9 mouse cellular contexts compared by ENCODE assay signal in the genomic region with DNA sequence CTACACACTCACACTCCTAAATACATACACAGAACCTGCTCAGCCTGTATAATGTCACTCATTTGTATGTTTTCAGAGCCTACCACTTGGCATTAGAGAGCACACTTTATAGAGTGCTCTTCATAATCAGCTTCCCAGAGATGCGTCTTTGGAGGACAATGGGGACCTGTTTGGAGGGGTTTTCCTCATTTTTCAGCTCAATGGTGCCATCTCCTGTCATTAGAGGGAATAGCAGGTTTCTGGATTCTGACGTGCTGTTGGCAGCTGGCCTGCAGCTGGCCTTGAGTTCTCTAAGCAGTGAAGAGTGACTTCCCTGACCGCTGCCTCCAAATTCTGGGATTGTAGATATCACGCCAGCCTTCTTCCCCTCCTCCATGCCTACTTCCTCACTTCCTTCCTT. TPM values are rescaled to one million over a fixed set of nuclear protein-coding genes. Genes with fewer than 3 reads are reported as not detected.
DNase-seq lines count a peak whose midpoint lies in the region; ATAC-seq and TF ChIP-seq lines count a peak whose summit lies in the region.
"Had no signal": no experiment of that assay in that cellular context is flagged by ENCODE, and none has a peak within 500 bp of the region (broad histone marks: within the 10 kb centered on the region; RNA-seq: fewer than 3 reads in every experiment).

No protein-coding gene starts in this region.

- H3K9ac ChIP-seq in embryonic facial prominence, embryonic 14.5 days (ENCODE audit: low read depth, low read length): no peak overlapping the region
- no peak overlapping the region for H3K9ac ChIP-seq in heart, postnatal 0 days (replicated peaks; ENCODE audit: low read depth, low read length)

- no peaks in the 10 kb centered on the region for H3K36me3 ChIP-seq in embryonic facial prominence, embryonic 14.5 days (ENCODE audit: control insufficient read depth, insufficient read depth, low read length)
- no peaks in the 10 kb centered on the region for H3K36me3 ChIP-seq in heart, postnatal 0 days (replicated peaks; ENCODE audit: control insufficient read depth, insufficient read depth, low read length)

- WGBS in embryonic facial prominence, embryonic 14.5 days: 8% methylated on average over 4 of the region's 4 CpGs
- 3% methylated on average over 4 of the region's 4 CpGs for WGBS in heart, postnatal 0 days
- WGBS in lung, adult 2 months: 3% methylated on average over 4 of the region's 4 CpGs
- 3% methylated on average over 4 of the region's 4 CpGs for WGBS in olfactory bulb, adult 2 months

- no peak overlapping the region for H3K4me2 ChIP-seq in embryonic facial prominence, embryonic 14.5 days (ENCODE audit: low read depth, low read length)
- H3K4me2 ChIP-seq in heart, postnatal 0 days (ENCODE audit: low read depth, low read length): no peak overlapping the region

- no peak for TF ChIP-seq EP300 in heart, postnatal 0 days (IDR thresholded peaks at IDR 0.05; ENCODE audit: low read depth)

- DNase-seq in ES-CJ7 (ENCODE audit: low read depth, low spot score): peak; percentile 61
- DNase-seq in adrenal gland, postnatal 25 days: peak; percentile 77
- DNase-seq in embryonic facial prominence, embryonic 14.5 days (ENCODE audit: low spot score): peak; percentile 88
- peak; percentile 83 for DNase-seq in heart, postnatal 0 days (ENCODE audit: low spot score)
- peak; percentile 72 to 82 for DNase-seq in kidney, postnatal 4 days
- DNase-seq in lung, adult 2 months: peak; percentile 69
- peak; percentile 48 to 69 for DNase-seq in urinary bladder, postnatal 36 days (ENCODE audit: low spot score in 2 of 2)

- no peaks in the 10 kb centered on the region for H3K9me3 ChIP-seq in embryonic facial prominence, embryonic 14.5 days (ENCODE audit: control insufficient read depth, low read length)
- H3K9me3 ChIP-seq in heart, postnatal 0 days (replicated peaks; ENCODE audit: control insufficient read depth, low read length): no peaks in the 10 kb centered on the region
- H3K9me3 ChIP-seq: megakaryocyte, embryonic 14.5 days had no signal

- no peaks in the 10 kb centered on the region for H3K4me1 ChIP-seq in embryonic facial prominence, embryonic 14.5 days (ENCODE audit: control insufficient read depth, insufficient read depth, low read length)
- no peaks in the 10 kb centered on the region for H3K4me1 ChIP-seq in heart, postnatal 0 days (ENCODE audit: control insufficient read depth, insufficient read depth)
- H3K4me1 ChIP-seq in lung, adult 2 months (ENCODE audit: control insufficient read depth, insufficient read depth, low read length): no peaks in the 10 kb centered on the region; the same call in 1 of the 2 replicates
- no peaks in the 10 kb centered on the region for H3K4me1 ChIP-seq in olfactory bulb, adult 2 months (ENCODE audit: control insufficient read depth, insufficient read depth, low read length)

- ATAC-seq in embryonic facial prominence, embryonic 14.5 days (ENCODE audit: low read depth): peak; percentile 84
- peak; percentile 72 for ATAC-seq in heart, postnatal 0 days (ENCODE audit: insufficient read depth, low read depth)

- no peak overlapping the region for H3K27ac ChIP-seq in embryonic facial prominence, embryonic 14.5 days (replicated peaks; ENCODE audit: low read depth, low read length)
- H3K27ac ChIP-seq in heart, postnatal 0 days (ENCODE audit: low read depth): peak overlapping the region; percentile 39
- no peak overlapping the region for H3K27ac ChIP-seq in olfactory bulb, adult 2 months (ENCODE audit: insufficient read depth, low read depth, low read length)

- peak; percentile 92 for TF ChIP-seq CTCF in heart, postnatal 0 days (IDR thresholded peaks at IDR 0.05; ENCODE audit: low read depth)
- peak; percentile 68 for TF ChIP-seq CTCF in lung, adult 2 months (IDR thresholded peaks at IDR 0.05; ENCODE audit: insufficient read depth, low read length)
- TF ChIP-seq CTCF in olfactory bulb, adult 2 months (IDR thresholded peaks at IDR 0.05; ENCODE audit: insufficient read depth, low read depth, low read length): peak; percentile 49

- H3K4me3 ChIP-seq in embryonic facial prominence, embryonic 14.5 days (ENCODE audit: low read depth, low read length): no peak overlapping the region
- no peak overlapping the region for H3K4me3 ChIP-seq in heart, postnatal 0 days (ENCODE audit: low read depth, low read length)
- H3K4me3 ChIP-seq in lung, adult 2 months (replicated peaks; ENCODE audit: extremely low read depth, low read depth, low read length): no peak overlapping the region
- no peak overlapping the region for H3K4me3 ChIP-seq in olfactory bulb, adult 2 months (ENCODE audit: insufficient read depth, low read depth, low read length)
- H3K4me3 ChIP-seq: megakaryocyte, embryonic 14.5 days had no signal

- H3K27me3 ChIP-seq in embryonic facial prominence, embryonic 14.5 days (replicated peaks; ENCODE audit: control insufficient read depth, insufficient read depth, low read length): no peaks in the 10 kb centered on the region
- H3K27me3 ChIP-seq in heart, postnatal 0 days (ENCODE audit: control insufficient read depth, insufficient read depth, low read length): no peaks in the 10 kb centered on the region

- no peak for TF ChIP-seq POLR2A in lung, adult 2 months (IDR thresholded peaks at IDR 0.05; ENCODE audit: borderline replicate concordance, extremely low read depth, low read depth, low read length)
- TF ChIP-seq POLR2A in olfactory bulb, adult 2 months (IDR thresholded peaks at IDR 0.05; ENCODE audit: insufficient read depth, low read depth, low read length): no peak

RNA-seq across cellular contexts. Expression of a gene that starts 29.1 kb away (rescaled TPM):
- total RNA-seq in adrenal gland, postnatal 25 days (2021): 40.3 and 42.4 TPM in 2 replicates
- polyA plus RNA-seq in embryonic facial prominence, embryonic 14.5 days (2014; fragmentation: Nextera tagmentation; extraction: Ambion mirVana): 66.6 and 72.6 TPM in 2 replicates
- total RNA-seq in heart, postnatal 0 days (2014; rRNA removed; ENCODE audit: low replicate concordance): 12.7 and 15.7 TPM in 2 replicates
- polyA plus RNA-seq in heart, postnatal 0 days (2015; fragmentation: Nextera tagmentation; extraction: Ambion mirVana): 12.5 and 12.6 TPM in 2 replicates
- polyA plus RNA-seq in lung, adult 2 months (2012; rRNA removed): 23.6 and 29.7 TPM in 2 replicates
- 73.2 TPM in 1 of 2 replicates, not detected in the other for polyA plus RNA-seq in olfactory bulb, adult 2 months (2012; ENCODE audit: insufficient read depth, insufficient read length, low replicate concordance, missing spikeins)
